Mouse (Mus musculus): ENCODE data around the gene Sf3b4. TPM values are rescaled to one million over a fixed set of nuclear protein-coding genes. Genes with fewer than 3 reads are reported as not detected.

Sf3b4 gene
- 153 TPM for polyA plus RNA-seq (2017; shearing (Covaris generic))

GRCm38 (mm10) chr3:96172197-96173178 lies at the start of gene Sf3b4:
Sf3b4 (plus strand) TSS chr3:96172332.

GRCm38 (mm10) chr3:96161869-96162840 lies 10.0 kb upstream of the Sf3b4 start, which contains the start of gene Mtmr11:
Mtmr11 (plus strand) TSS chr3:96162004.

GRCm38 (mm10) chr3:96180727-96181477 lies 8.8 kb downstream of the Sf3b4 start, which contains the start of gene Sv2a:
Sv2a (plus strand) TSS chr3:96181151.

GRCm38 (mm10) chr3:96219661-96220130 lies 47.6 kb downstream of the Sf3b4 start, which contains the start of the genes Bola1 and Hist2h2ab:
Bola1 (minus strand) TSS chr3:96219709.
Hist2h2ab (plus strand) TSS chr3:96219865.

GRCm38 (mm10) chr3:96220765-96221639 lies 48.9 kb downstream of the Sf3b4 start, which contains the start of the genes Hist2h2ac and Hist2h2be:
Hist2h2ac (minus strand) TSS chr3:96220880.
Hist2h2be (plus strand) TSS chr3:96221119.

Other genes with a start within 250 kb of the Sf3b4 start
- gene Anp32e, start 243.1 kb upstream of the Sf3b4 start, polyA plus RNA-seq (2017; shearing (Covaris generic)): 243 TPM
- 4.0 TPM for gene Plekho1, start 176.3 kb upstream of the Sf3b4 start, polyA plus RNA-seq (2017; shearing (Covaris generic))
- gene Vps45, start 113.9 kb upstream of the Sf3b4 start, polyA plus RNA-seq (2017; shearing (Covaris generic)): 15.4 TPM
- gene Otud7b, start 67.8 kb upstream of the Sf3b4 start, polyA plus RNA-seq (2017; shearing (Covaris generic)): 14.3 TPM
- gene Mtmr11, start 10.3 kb upstream of the Sf3b4 start, polyA plus RNA-seq (2017; shearing (Covaris generic)): 0.44 TPM
- 3.7 TPM for gene Sv2a, start 8.8 kb downstream of the Sf3b4 start, polyA plus RNA-seq (2017; shearing (Covaris generic))
- gene Bola1, start 47.4 kb downstream of the Sf3b4 start, polyA plus RNA-seq (2017; shearing (Covaris generic)): 16.8 TPM
- gene Hist2h2ab, start 47.5 kb downstream of the Sf3b4 start, polyA plus RNA-seq (2017; shearing (Covaris generic)): 4.5 TPM
- gene Hist2h2ac, start 48.5 kb downstream of the Sf3b4 start, polyA plus RNA-seq (2017; shearing (Covaris generic)): 10.4 TPM
- 3.5 TPM for gene Hist2h2be, start 48.8 kb downstream of the Sf3b4 start, polyA plus RNA-seq (2017; shearing (Covaris generic))
- gene Hist2h3c2, start 66.8 kb downstream of the Sf3b4 start, polyA plus RNA-seq (2017; shearing (Covaris generic)): not detected
- 70.3 TPM for gene Hist2h2aa2, start 67.9 kb downstream of the Sf3b4 start, polyA plus RNA-seq (2017; shearing (Covaris generic))
- 7.7 TPM for gene Hist2h2aa1, start 73.2 kb downstream of the Sf3b4 start, polyA plus RNA-seq (2017; shearing (Covaris generic))
- not detected for gene Hist2h3c1, start 74.4 kb downstream of the Sf3b4 start, polyA plus RNA-seq (2017; shearing (Covaris generic))
- 4.9 TPM for gene Hist2h4, start 91.0 kb downstream of the Sf3b4 start, polyA plus RNA-seq (2017; shearing (Covaris generic))
- gene Hist2h3b, start 96.3 kb downstream of the Sf3b4 start, polyA plus RNA-seq (2017; shearing (Covaris generic)): 7.5 TPM
- gene Hist2h2bb, start 97.4 kb downstream of the Sf3b4 start, polyA plus RNA-seq (2017; shearing (Covaris generic)): 11.2 TPM
- not detected for gene Fcgr1, start 121.6 kb downstream of the Sf3b4 start, polyA plus RNA-seq (2017; shearing (Covaris generic))